Mouse (Mus musculus): Measurements from ENCODE around the gene Chst4.
A peak's percentile ranks its signal among the peaks of the same experiment; 100 is the strongest.

- peak; percentile 93 for TF ChIP-seq CTCF (IDR thresholded peaks at IDR 0.05; ENCODE audit: insufficient read depth, low read length)
- no peak for TF ChIP-seq POLR2A (IDR thresholded peaks at IDR 0.05; ENCODE audit: borderline replicate concordance, extremely low read depth, low read depth, low read length)
Measured at GRCm38 (mm10) chr8:110071600-110071999, 32.1 kb upstream of the Chst4 start.
